Mouse (Mus musculus) left cerebral cortex, adult 8-10 months (tissue): ENCODE data around the gene Rbm28. TPM values are rescaled to one million over a fixed set of nuclear protein-coding genes. Genes with fewer than 3 reads are reported as not detected.

ENCODE experiments used
- DNase-seq, 2 experiments: peaks; one replicate each; pipeline ENCODE4 v3.0.0; 2022; ENCODE audit warnings: low spot score in 2 of 2
- microRNA-seq, 2 experiments: library from miRNA; unstranded; fragments of <30 nt; microRNA quantifications; one replicate each; pipeline ENCODE4 v1.2.0; 2022
- total RNA-seq, 4 experiments: library from RNA; stranded (reverse); gene quantifications; 2 replicates each; pipeline ENCODE4 v1.2.4; 2022

Gene Rbm28
- total RNA-seq, 4 experiments from 2014 or later: 29.5 to 37.0 (median 34.2) TPM

- DNase-seq: no peak
These were observed 82.9 kb downstream of the Rbm28 start for GRCm38 (mm10) chr6:29081826-29082363.

GRCm38 (mm10) chr6:29079291-29079690, 85.5 kb downstream of the Rbm28 start:
- DNase-seq: peak; percentile 16 to 77

GRCm38 (mm10) chr6:29074133-29074469, 90.7 kb downstream of the Rbm28 start:
- DNase-seq: no peak

Small RNAs within 50 kb of the gene (microRNA-seq; reads per million reads assigned to microRNA genes)
- 0 reads per million in 2 experiments for gene Gm24303

Other genes with a start within 250 kb of the Rbm28 start
- not detected for gene Lep, start 104.8 kb downstream of the Rbm28 start, total RNA-seq
- gene Prrt4, start 14.6 kb upstream of the Rbm28 start, total RNA-seq: 1 to 10 TPM; 3.8 to 4.7 (median 4.4) TPM
- gene Impdh1, start 51.4 kb upstream of the Rbm28 start, total RNA-seq: 10 to 100 TPM; 52.5 to 72.2 (median 59.0) TPM
- gene Hilpda, start 107.5 kb upstream of the Rbm28 start, total RNA-seq: 1 to 10 TPM; 5.2 to 8.6 (median 6.1) TPM
- gene Fam71f2, start 114.6 kb upstream of the Rbm28 start, total RNA-seq: under 1 TPM in 3 of 4 experiments, not detected in 1; 0.57 to 0.68 (median 0.67) TPM
- gene Fam71f1, start 154.1 kb upstream of the Rbm28 start, total RNA-seq: not detected
- 10 to 100 TPM; 63.5 to 67.6 (median 64.3) TPM for gene Calu, start 183.1 kb upstream of the Rbm28 start, total RNA-seq
- gene Opn1sw, start 223.5 kb upstream of the Rbm28 start, total RNA-seq: under 1 TPM in 3 of 4 experiments, not detected in 1; 0.37 to 0.87 (median 0.44) TPM
- gene Ccdc136, start 231.3 kb upstream of the Rbm28 start, total RNA-seq: 100 to 1,000 TPM in 2 of 4 experiments, 10 to 100 TPM in 2; 87.5 to 111 (median 103) TPM